Mouse (Mus musculus) embryonic facial prominence, embryonic 15.5 days (tissue): ENCODE data around the gene Smarcd1. TPM values are rescaled to one million over a fixed set of nuclear protein-coding genes. Genes with fewer than 3 reads are reported as not detected.

ENCODE experiments used
- ATAC-seq: fragments of 200-750 bp; cut with Nextera tagmentation; 2 replicates; pipeline ENCODE4 v1.8.0; 2017; ENCODE audit warnings: low read depth, moderate TSS enrichment; ENCODE audit not compliant: insufficient number of reproducible peaks, low FRiP score, low TSS enrichment
- H3K27ac ChIP-seq: fragments of 300-500 bp; sonication (generic); replicated peaks from 2 replicates; pipeline ENCODE4 v1.5.1; 2015; ENCODE audit warnings: mild to moderate bottlenecking, inconsistent platforms
- H3K27me3 ChIP-seq: fragments of 300-500 bp; sonication (generic); 2 replicates; pipeline ENCODE4 v1.6.1; 2015; ENCODE audit warnings: inconsistent platforms
- H3K36me3 ChIP-seq: fragments of 300-500 bp; sonication (generic); 2 replicates; pipeline ENCODE4 v1.6.1; 2015; ENCODE audit warnings: mild to moderate bottlenecking, inconsistent platforms
- H3K4me1 ChIP-seq: fragments of 300-500 bp; sonication (generic); 2 replicates; pipeline ENCODE4 v1.6.1; 2015; ENCODE audit warnings: inconsistent platforms
- H3K4me2 ChIP-seq: fragments of 300-500 bp; sonication (generic); replicated peaks from 2 replicates; pipeline ENCODE4 v1.6.1; 2015; ENCODE audit warnings: mild to moderate bottlenecking, inconsistent platforms
- H3K4me3 ChIP-seq: fragments of 300-500 bp; sonication (generic); replicated peaks from 2 replicates; pipeline ENCODE4 v1.5.1; 2015; ENCODE audit warnings: mild to moderate bottlenecking, inconsistent platforms
- H3K9ac ChIP-seq: fragments of 300-500 bp; sonication (generic); 2 replicates; pipeline ENCODE4 v1.6.1; 2015; ENCODE audit warnings: inconsistent platforms
- H3K9me3 ChIP-seq: fragments of 300-500 bp; sonication (generic); replicated peaks from 2 replicates; pipeline ENCODE4 v1.6.1; 2016; ENCODE audit warnings: inconsistent platforms
- WGBS: fragments of 180-500 bp; shearing (Covaris S2); methylation state at CpG from one replicate; pipeline ENCODE4 v1.1.7; 2015; 5-methylcytosine and 5-hydroxymethylcytosine counted together
- polyA plus RNA-seq: library from polyadenylated mRNA; unstranded; fragments of >200 nt; fragmentation: Nextera tagmentation; extraction: Ambion mirVana; gene quantifications from 2 replicates; pipeline ENCODE4 v1.2.1, GENCODE M21; 2015

Gene Smarcd1
- polyA plus RNA-seq, 1 experiment from 2014 or later = 40.1 TPM

GRCm38 (mm10) chr15:99740229-99740628 lies 38.3 kb downstream of the Smarcd1 start:
- H3K4me3 ChIP-seq = no peak overlapping the region
- no peaks in the 10 kb centered on the region for H3K4me1 ChIP-seq
- H3K9ac ChIP-seq = no peak overlapping the region
- no peak for ATAC-seq
- peaks cover 85% of the 10 kb centered on the region for H3K36me3 ChIP-seq
- 94% methylated on average over 4 of the region's 4 CpGs for WGBS
- H3K27me3 ChIP-seq = no peaks in the 10 kb centered on the region
- H3K4me2 ChIP-seq = no peak overlapping the region
- no peaks in the 10 kb centered on the region for H3K9me3 ChIP-seq
- no peak overlapping the region for H3K27ac ChIP-seq

DNA sequence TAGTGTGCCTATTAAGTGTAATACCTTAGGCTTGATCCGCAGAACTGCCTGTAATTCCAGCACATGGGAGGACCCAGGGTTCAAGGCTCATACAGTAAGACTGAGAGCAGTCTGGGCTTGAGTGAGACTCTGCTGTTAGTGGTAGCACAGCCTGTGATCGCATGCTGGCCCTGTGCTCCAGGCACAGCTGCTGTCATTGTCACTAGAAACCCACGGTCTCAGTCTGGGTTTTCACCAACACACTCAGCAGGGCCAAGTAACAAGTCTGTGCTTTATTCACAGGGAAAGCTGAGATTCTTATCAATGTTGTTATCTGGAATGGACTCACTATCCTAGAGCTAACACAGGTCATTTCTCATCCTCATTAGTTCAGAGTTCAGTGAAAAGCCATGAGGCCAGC lies 52.3 kb downstream of the Smarcd1 start:
- Histone ChIP-seq H3K4me2 (no peak overlapping the region), H3K27ac (no peak overlapping the region), H3K4me3 (no peak overlapping the region), H3K9ac (no peak overlapping the region), H3K36me3 (peaks cover 9% of the 10 kb centered on the region; the same call in 1 of the 2 replicates), H3K9me3 (no peaks in the 10 kb centered on the region), H3K4me1 (no peaks in the 10 kb centered on the region), H3K27me3 (no peaks in the 10 kb centered on the region)
- ATAC-seq = no peak
- 78% methylated on average over 3 of the region's 3 CpGs for WGBS

Other genes starting within 250 kb of the Smarcd1 start
- gene Nckap5l, start 244.4 kb upstream of the Smarcd1 start, polyA plus RNA-seq = 11.7 and 14.9 TPM in 2 replicates
- gene Bcdin3d, start 227.4 kb upstream of the Smarcd1 start, polyA plus RNA-seq = 13.1 and 13.4 TPM in 2 replicates
- gene Faim2, start 174.0 kb upstream of the Smarcd1 start, polyA plus RNA-seq = 3.3 and 7.3 TPM in 2 replicates
- not detected in 2 replicates for gene Aqp2, start 123.1 kb upstream of the Smarcd1 start, polyA plus RNA-seq
- 3.5 and 6.0 TPM in 2 replicates for gene Aqp5, start 111.3 kb upstream of the Smarcd1 start, polyA plus RNA-seq
- not detected in 2 replicates for gene Aqp6, start 100.7 kb upstream of the Smarcd1 start, polyA plus RNA-seq
- 110 and 118 TPM in 2 replicates for gene Racgap1, start 50.5 kb upstream of the Smarcd1 start, polyA plus RNA-seq
- gene Asic1, start 31.8 kb upstream of the Smarcd1 start, polyA plus RNA-seq = 4.4 and 4.6 TPM in 2 replicates
- gene Gm17349, start 3.4 kb downstream of the Smarcd1 start, polyA plus RNA-seq = not detected in 2 replicates
- 0.76 and 1.0 TPM in 2 replicates for gene Gpd1, start 15.4 kb downstream of the Smarcd1 start, polyA plus RNA-seq
- 178 and 181 TPM in 2 replicates for gene Cox14, start 23.5 kb downstream of the Smarcd1 start, polyA plus RNA-seq
- gene Cers5, start 70.8 kb downstream of the Smarcd1 start, polyA plus RNA-seq = 73.7 and 78.3 TPM in 2 replicates
- gene Lima1, start 173.3 kb downstream of the Smarcd1 start, polyA plus RNA-seq = 87.1 and 90.8 TPM in 2 replicates